In the genomic region with DNA sequence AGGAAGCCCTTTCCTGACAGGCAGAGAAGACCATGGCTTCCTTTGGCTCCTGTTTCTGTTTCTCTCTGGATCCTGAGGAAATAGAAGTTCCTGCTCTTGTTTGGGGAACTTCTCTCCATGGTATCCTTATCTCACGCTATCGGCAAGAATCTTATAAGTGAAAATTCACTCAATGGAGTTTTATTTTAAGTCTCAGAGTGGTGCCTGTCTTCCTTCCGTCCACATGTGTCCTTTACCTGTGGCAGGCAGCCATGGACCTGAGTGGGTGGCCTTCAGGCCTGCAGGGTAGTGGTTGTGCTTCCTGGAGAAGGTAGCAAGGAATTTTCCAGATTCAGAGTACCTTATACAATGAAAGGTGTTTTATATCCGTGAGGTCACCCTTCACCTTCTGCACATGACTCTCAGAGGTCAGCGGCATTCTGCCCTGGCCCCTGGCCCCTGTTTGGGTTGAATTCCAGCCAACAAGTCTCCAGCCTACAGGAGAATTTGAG, we compare ENCODE assay signal across 8 mouse cellular contexts.
A peak's percentile ranks its signal among the peaks of the same experiment; 100 is the strongest.
DNase-seq lines count a peak whose midpoint lies in the region; ATAC-seq and TF ChIP-seq lines count a peak whose summit lies in the region.

No protein-coding gene starts in this region.

- H3K27ac ChIP-seq in cerebellum, adult 2 months (ENCODE audit: insufficient read depth, low read length), result peak overlapping the region; percentile 71
- peak overlapping the region; percentile 92 for H3K27ac ChIP-seq in embryonic facial prominence, embryonic 14.5 days (replicated peaks; ENCODE audit: low read depth, low read length)
- peak overlapping the region; percentile 6; the same call in 1 of the 2 replicates for H3K27ac ChIP-seq in hindbrain, embryonic 16.5 days (ENCODE audit: low read depth, low read length)
- 0 out of 2 replicates have a peak overlapping the region, but pooled peaks have one; percentile 4 for H3K27ac ChIP-seq in liver, embryonic 15.5 days (replicated peaks)

- peak overlapping the region; percentile 63 for H3K4me2 ChIP-seq in embryonic facial prominence, embryonic 14.5 days (ENCODE audit: low read depth, low read length)
- peak overlapping the region; percentile 30; the same call in 1 of the 2 replicates for H3K4me2 ChIP-seq in hindbrain, embryonic 16.5 days (ENCODE audit: low read length)
- H3K4me2 ChIP-seq in liver, embryonic 15.5 days, result peak overlapping the region; percentile 11; the same call in 1 of the 2 replicates

- H3K4me3 ChIP-seq in cerebellum, adult 2 months (replicated peaks; ENCODE audit: insufficient read depth, low read depth, low read length), result no peak overlapping the region
- peak overlapping the region; percentile 52 for H3K4me3 ChIP-seq in embryonic facial prominence, embryonic 14.5 days (ENCODE audit: low read depth, low read length)
- no peak overlapping the region for H3K4me3 ChIP-seq in hindbrain, embryonic 16.5 days (ENCODE audit: low read length)
- no peak overlapping the region for H3K4me3 ChIP-seq in liver, embryonic 15.5 days (replicated peaks)

- no peaks in the 10 kb centered on the region for H3K9me3 ChIP-seq in embryonic facial prominence, embryonic 14.5 days (ENCODE audit: control insufficient read depth, low read length)
- no peaks in the 10 kb centered on the region for H3K9me3 ChIP-seq in hindbrain, embryonic 16.5 days (ENCODE audit: control insufficient read depth, low read length)
- H3K9me3 ChIP-seq in liver, embryonic 15.5 days (replicated peaks), result no peaks in the 10 kb centered on the region

- peak overlapping the region; percentile 58 for H3K9ac ChIP-seq in embryonic facial prominence, embryonic 14.5 days (ENCODE audit: low read depth, low read length)
- no peak overlapping the region for H3K9ac ChIP-seq in hindbrain, embryonic 16.5 days (ENCODE audit: low read depth, low read length)
- no peak overlapping the region for H3K9ac ChIP-seq in liver, embryonic 15.5 days

- no peak for TF ChIP-seq CTCF in cerebellum, adult 2 months (IDR thresholded peaks at IDR 0.05; ENCODE audit: borderline replicate concordance, insufficient read depth, low read depth, low read length)

- H3K4me1 ChIP-seq in cerebellum, adult 2 months (ENCODE audit: control insufficient read depth, insufficient read depth, low read length), result peaks cover 18% of the 10 kb centered on the region
- peaks cover 55% of the 10 kb centered on the region for H3K4me1 ChIP-seq in embryonic facial prominence, embryonic 14.5 days (ENCODE audit: control insufficient read depth, insufficient read depth, low read length)
- peaks cover 10% of the 10 kb centered on the region for H3K4me1 ChIP-seq in hindbrain, embryonic 16.5 days (ENCODE audit: control insufficient read depth, insufficient read depth, low read depth, low read length)
- H3K4me1 ChIP-seq in liver, embryonic 15.5 days (replicated peaks), result peaks cover 18% of the 10 kb centered on the region

- no peak for ATAC-seq in embryonic facial prominence, embryonic 14.5 days (ENCODE audit: low read depth)
- no peak for ATAC-seq in hindbrain, embryonic 16.5 days
- no peak for ATAC-seq in liver, embryonic 15.5 days (ENCODE audit: insufficient read depth)

- DNase-seq in cerebellum, adult 2 months, result peak in 1 of 2 experiments; percentile 41
- no peak for DNase-seq in cerebellum, postnatal 14 days
- no peak for DNase-seq in embryonic facial prominence, embryonic 14.5 days (ENCODE audit: low spot score)
- DNase-seq in ovary, adult 18-20 months (ENCODE audit: low spot score), result no peak
- no peak for DNase-seq in cerebellum, adult 11-12 months
- no peak for DNase-seq in spleen, postnatal 36 days (ENCODE audit: low spot score in 2 of 2)

- H3K36me3 ChIP-seq in embryonic facial prominence, embryonic 14.5 days (ENCODE audit: control insufficient read depth, insufficient read depth, low read length), result peaks cover 16% of the 10 kb centered on the region; the same call in 1 of the 2 replicates
- no peaks in the 10 kb centered on the region for H3K36me3 ChIP-seq in hindbrain, embryonic 16.5 days (ENCODE audit: control insufficient read depth, insufficient read depth, low read length)
- H3K36me3 ChIP-seq in liver, embryonic 15.5 days (replicated peaks), result peaks cover 4% of the 10 kb centered on the region; the same call in 1 of the 2 replicates

- WGBS in cerebellum, adult 2 months, result 44% methylated on average over 5 of the region's 5 CpGs
- 27% methylated on average over 5 of the region's 5 CpGs for WGBS in embryonic facial prominence, embryonic 14.5 days
- WGBS in hindbrain, embryonic 16.5 days, result 53% methylated on average over 5 of the region's 5 CpGs
- WGBS in liver, embryonic 15.5 days (ENCODE audit: insufficient replicate concordance), result 31% methylated on average over 5 of the region's 5 CpGs

- no peak for TF ChIP-seq POLR2A in cerebellum, adult 2 months (IDR thresholded peaks at IDR 0.05; ENCODE audit: borderline replicate concordance, insufficient read depth, low read length)

- H3K27me3 ChIP-seq in cerebellum, adult 2 months (ENCODE audit: control insufficient read depth, insufficient read depth, low read length), result no peaks in the 10 kb centered on the region
- H3K27me3 ChIP-seq in embryonic facial prominence, embryonic 14.5 days (replicated peaks; ENCODE audit: control insufficient read depth, insufficient read depth, low read length), result no peaks in the 10 kb centered on the region
- peaks cover 2% of the 10 kb centered on the region; the same call in 1 of the 2 replicates for H3K27me3 ChIP-seq in hindbrain, embryonic 16.5 days (replicated peaks; ENCODE audit: control insufficient read depth, insufficient read depth, low read length)
- no peaks in the 10 kb centered on the region for H3K27me3 ChIP-seq in liver, embryonic 15.5 days

Comparison
In these comparisons a context has a peak if more than half of its experiments do, and no peak if none do; other contexts are left out.
1. H3K27ac ChIP-seq: peak in every context shown above with its lines; median percentile 92 in embryonic facial prominence, embryonic 14.5 days; 71 in cerebellum, adult 2 months; 6 in hindbrain, embryonic 16.5 days; 4 in liver, embryonic 15.5 days.
2. H3K4me2 ChIP-seq: peak in every context shown above with its lines; median percentile 63 in embryonic facial prominence, embryonic 14.5 days; 30 in hindbrain, embryonic 16.5 days; 11 in liver, embryonic 15.5 days.